Mouse (Mus musculus) stomach, postnatal 0 days (tissue): Measurements from ENCODE around the gene Ptdss2.

Experiments used
- CTCF ChIP-seq: IDR thresholded peaks from 2 replicates; pipeline ENCODE4 v1.5.1; 2016; ENCODE audit warnings: antibody characterized with exemption, low read depth, mild to moderate bottlenecking, moderate library complexity
- EP300 ChIP-seq: optimal IDR thresholded peaks from 2 replicates; pipeline ENCODE3; 2016; ENCODE audit warnings: antibody characterized with exemption

GRCm38 (mm10) chr7:141077841-141078240 is 44.3 kb upstream of the Ptdss2 start, which contains the start of gene Pkp3:
- TF ChIP-seq CTCF, result no peak
- no peak for TF ChIP-seq EP300
